Mouse (Mus musculus) MEL (cell line): ENCODE results near the gene Plekhg4. TPM values are rescaled to one million over a fixed set of nuclear protein-coding genes. Genes with fewer than 3 reads are reported as not detected.

Experiments
- DNase-seq: peaks from one replicate; pipeline ENCODE4 v3.0.0; 2011; ENCODE audit warnings: low read depth, low spot score
- H3K27ac ChIP-seq: 2 replicates; pipeline ENCODE4 v1.5.1; 2012; ENCODE audit warnings: low read depth, mild to moderate bottlenecking, control low read depth, low read length, moderate library complexity; ENCODE audit not compliant: control insufficient read depth
- H3K27me3 ChIP-seq, 2 experiments: fragments of 150-350 bp in 1 of 2; sonication (generic) in 1 of 2; 2 replicates each; pipeline ENCODE4 v1.6.1; 2012; ENCODE audit warnings: low read length in 2 of 2, mild to moderate bottlenecking in 2 of 2, improper control_type of control experiment in 1 of 2, moderate library complexity in 1 of 2; ENCODE audit not compliant: insufficient read depth in 2 of 2, control insufficient read depth in 1 of 2
- H3K36me3 ChIP-seq, 2 experiments: 2 replicates each; pipeline ENCODE4 v1.6.1; 2012 to 2014; ENCODE audit warnings: low read length in 2 of 2, improper control_type of control experiment in 1 of 2, inconsistent platforms in 1 of 2, mild to moderate bottlenecking in 1 of 2; ENCODE audit not compliant: insufficient read depth in 2 of 2, control insufficient read depth in 1 of 2
- H3K4me1 ChIP-seq, 2 experiments: fragments of 150-350 bp in 1 of 2; sonication (generic) in 1 of 2; 2 replicates each; pipeline ENCODE4 v1.6.1; 2012; ENCODE audit warnings: low read length in 2 of 2, improper control_type of control experiment in 1 of 2, mild to moderate bottlenecking in 1 of 2; ENCODE audit not compliant: insufficient read depth in 2 of 2, control insufficient read depth in 1 of 2
- H3K4me3 ChIP-seq, 2 experiments: fragments of 150-350 bp in 1 of 2; sonication (generic) in 1 of 2; 2 replicates each; pipeline ENCODE4 v1.5.1; 2012; ENCODE audit warnings: low read depth in 2 of 2, low read length in 2 of 2, mild to moderate bottlenecking in 2 of 2, moderate library complexity in 2 of 2, control low read depth in 1 of 2, improper control_type of control experiment in 1 of 2; ENCODE audit not compliant: control insufficient read depth in 1 of 2, insufficient read depth in 1 of 2
- H3K79me2 ChIP-seq: 2 replicates; pipeline ENCODE4 v1.6.1; 2012; ENCODE audit warnings: mild to moderate bottlenecking, low read length, moderate library complexity; ENCODE audit not compliant: control insufficient read depth, poor library complexity, insufficient read depth
- H3K9ac ChIP-seq: 2 replicates; pipeline ENCODE4 v1.6.1; 2012; ENCODE audit warnings: low read depth, mild to moderate bottlenecking, control low read depth, low read length, moderate library complexity; ENCODE audit not compliant: control insufficient read depth, poor library complexity, severe bottlenecking
- H3K9me3 ChIP-seq: fragments of 150-350 bp; sonication (generic); replicated peaks from 2 replicates; pipeline ENCODE4 v1.6.1; 2012; ENCODE audit warnings: mild to moderate bottlenecking, low read length, improper control_type of control experiment, moderate library complexity; ENCODE audit not compliant: insufficient read depth
- CHD1 ChIP-seq: IDR thresholded peaks from 2 replicates; pipeline ENCODE4 v1.6.1; 2012; ENCODE audit warnings: low read depth, mild to moderate bottlenecking, inconsistent platforms, low read length, improper control_type of control experiment
- CHD2 ChIP-seq: IDR thresholded peaks from 2 replicates; pipeline ENCODE4 v1.6.1; 2011; ENCODE audit warnings: low read length, improper control_type of control experiment
- CTCF ChIP-seq, 3 experiments: IDR thresholded peaks in 2 of 3; conservative IDR thresholded peaks in 1 of 3; 2 replicates each; pipeline ENCODE4 v1.5.1; 2011 to 2012; ENCODE audit warnings: low read length in 3 of 3, low read depth in 2 of 3, mild to moderate bottlenecking in 2 of 3, improper control_type of control experiment in 1 of 3, inconsistent platforms in 1 of 3, mixed read lengths in 1 of 3, moderate library complexity in 1 of 3; ENCODE audit not compliant: control insufficient read depth in 1 of 3, insufficient read depth in 1 of 3, poor library complexity in 1 of 3, severe bottlenecking in 1 of 3
- E2F4 ChIP-seq: IDR thresholded peaks from 2 replicates; pipeline ENCODE4 v1.6.1; 2011; ENCODE audit warnings: low read depth, low read length, improper control_type of control experiment, borderline replicate concordance
- EP300 ChIP-seq, 2 experiments: IDR thresholded peaks; 2 replicates each; pipeline ENCODE4 v1.6.1; 2011; ENCODE audit warnings: improper control_type of control experiment in 2 of 2, low read length in 2 of 2, low read depth in 1 of 2, mild to moderate bottlenecking in 1 of 2
- GABPA ChIP-seq: IDR thresholded peaks from 2 replicates; pipeline ENCODE4 v1.6.1; 2012; ENCODE audit warnings: low read depth, mild to moderate bottlenecking, inconsistent platforms, low read length, improper control_type of control experiment, moderate library complexity
- GATA1 ChIP-seq: IDR thresholded peaks from 2 replicates; pipeline ENCODE4 v1.6.1; 2011; ENCODE audit warnings: low read depth, low read length, improper control_type of control experiment
- JUND ChIP-seq: IDR thresholded peaks from 2 replicates; pipeline ENCODE4 v1.6.1; 2011; ENCODE audit warnings: low read depth, mild to moderate bottlenecking, improper control_type of control experiment, low read length
- KAT2A ChIP-seq: conservative IDR thresholded peaks from 2 replicates; pipeline ENCODE4 v1.6.1; 2012; ENCODE audit warnings: low read depth, low read length, improper control_type of control experiment, inconsistent platforms
- MAFK ChIP-seq: IDR thresholded peaks from 2 replicates; pipeline ENCODE4 v1.6.1; 2011; ENCODE audit warnings: low read depth, mild to moderate bottlenecking, low read length, improper control_type of control experiment, borderline replicate concordance
- MAX ChIP-seq: IDR thresholded peaks from 2 replicates; pipeline ENCODE4 v1.6.1; 2011; ENCODE audit warnings: low read length, improper control_type of control experiment
- MAZ ChIP-seq: IDR thresholded peaks from 2 replicates; pipeline ENCODE4 v1.6.1; 2012; ENCODE audit warnings: low read depth, mild to moderate bottlenecking, inconsistent platforms, low read length, improper control_type of control experiment
- MEF2A ChIP-seq: IDR thresholded peaks from 2 replicates; pipeline ENCODE4 v1.6.1; 2014; ENCODE audit warnings: low read depth, mild to moderate bottlenecking, inconsistent platforms, low read length, improper control_type of control experiment; ENCODE audit not compliant: poor library complexity, insufficient replicate concordance, severe bottlenecking; ENCODE audit errors: extremely low read depth
- MXI1 ChIP-seq: IDR thresholded peaks from 2 replicates; pipeline ENCODE4 v1.6.1; 2011; ENCODE audit warnings: mild to moderate bottlenecking, low read depth, low read length, improper control_type of control experiment
- MYB ChIP-seq: IDR thresholded peaks from 2 replicates; pipeline ENCODE4 v1.6.1; 2011; ENCODE audit warnings: mild to moderate bottlenecking, low read depth, low read length, improper control_type of control experiment
- MYC ChIP-seq: IDR thresholded peaks from 2 replicates; pipeline ENCODE4 v1.6.1; 2011; ENCODE audit warnings: low read depth, mild to moderate bottlenecking, low read length, improper control_type of control experiment, moderate library complexity
- POLR2A ChIP-seq, 2 experiments: IDR thresholded peaks; 2 replicates each; pipeline ENCODE4 v1.6.1; 2011 to 2012; ENCODE audit warnings: low read length in 2 of 2, mild to moderate bottlenecking in 2 of 2, control low read depth in 1 of 2, improper control_type of control experiment in 1 of 2, low read depth in 1 of 2, moderate library complexity in 1 of 2; ENCODE audit not compliant: control insufficient read depth in 1 of 2, insufficient read depth in 1 of 2, poor library complexity in 1 of 2
- POLR2AphosphoS2 ChIP-seq: IDR thresholded peaks from 2 replicates; pipeline ENCODE4 v1.6.1; 2011; ENCODE audit warnings: low read length, improper control_type of control experiment
- SIN3A ChIP-seq: IDR thresholded peaks from 2 replicates; pipeline ENCODE4 v1.6.1; 2012; ENCODE audit warnings: low read length, improper control_type of control experiment, inconsistent platforms
- SMC3 ChIP-seq: IDR thresholded peaks from 2 replicates; pipeline ENCODE4 v1.6.1; 2011; ENCODE audit warnings: low read depth, low read length, improper control_type of control experiment
- TAL1 ChIP-seq: IDR thresholded peaks from 2 replicates; pipeline ENCODE4 v1.6.1; 2012; ENCODE audit warnings: mild to moderate bottlenecking, inconsistent platforms, low read length, moderate library complexity, mixed read lengths
- TBP ChIP-seq: IDR thresholded peaks from 2 replicates; pipeline ENCODE4 v1.8.0; 2011; ENCODE audit warnings: low read depth, low read length, improper control_type of control experiment
- TCF12 ChIP-seq: IDR thresholded peaks from 2 replicates; pipeline ENCODE4 v1.6.1; 2014; ENCODE audit warnings: low read depth, mild to moderate bottlenecking, inconsistent platforms, low read length, improper control_type of control experiment, moderate library complexity
- UBTF ChIP-seq: IDR thresholded peaks from 2 replicates; pipeline ENCODE4 v1.6.1; 2012; ENCODE audit warnings: low read depth, mild to moderate bottlenecking, inconsistent platforms, low read length, improper control_type of control experiment, moderate library complexity, borderline replicate concordance; ENCODE audit not compliant: insufficient read depth
- USF2 ChIP-seq, 2 experiments: IDR thresholded peaks; 2 replicates each; pipeline ENCODE4 v1.6.1; 2011 to 2012; ENCODE audit warnings: improper control_type of control experiment in 2 of 2, low read length in 2 of 2, borderline replicate concordance in 1 of 2, inconsistent platforms in 1 of 2, low read depth in 1 of 2, mild to moderate bottlenecking in 1 of 2; ENCODE audit not compliant: insufficient read depth in 1 of 2
- ZC3H11A ChIP-seq: IDR thresholded peaks from 2 replicates; pipeline ENCODE4 v1.6.1; 2012; ENCODE audit warnings: low read depth, mild to moderate bottlenecking, inconsistent platforms, low read length, improper control_type of control experiment
- ZKSCAN1 ChIP-seq: IDR thresholded peaks from 2 replicates; pipeline ENCODE4 v1.6.1; 2012; ENCODE audit warnings: low read depth, mild to moderate bottlenecking, inconsistent platforms, low read length, improper control_type of control experiment, moderate library complexity
- ZMIZ1 ChIP-seq: IDR thresholded peaks from 2 replicates; pipeline ENCODE4 v1.6.1; 2012; ENCODE audit warnings: low read depth, mild to moderate bottlenecking, inconsistent platforms, low read length, improper control_type of control experiment, moderate library complexity
- polyA plus RNA-seq, 2 experiments: library from polyadenylated mRNA; stranded (reverse) in 1 of 2; unstranded in 1 of 2; fragments of >175 nt in 1 of 2; fragments of >200 nt in 1 of 2; gene quantifications; 2 replicates each; pipeline versions ENCODE4 v1.2.1 to v1.2.4; 2012; ENCODE audit warnings: low replicate concordance in 2 of 2, low read depth in 1 of 2; ENCODE audit not compliant: insufficient read length in 2 of 2, insufficient read depth in 1 of 2, missing spikeins in 1 of 2
- total RNA-seq: library from RNA; depleted of rRNA; stranded (reverse); fragments of 300-350 nt; gene quantifications from 2 replicates; pipeline ENCODE4 v1.2.3, GENCODE M21; 2012

The Plekhg4 gene
- total and polyA plus RNA-seq, 3 experiments, result 0.10 TPM; not detected in 2

- peak; percentile 12 for DNase-seq
- Histone ChIP-seq H3K4me1 (peaks cover 15 to 35% of the 10 kb centered on the region in 2 experiments; a peak in 3 of 4 replicates), H3K27me3 (no peaks in the 10 kb centered on the region), H3K36me3 (peaks cover 0 to 27% of the 10 kb centered on the region in 2 experiments; a peak in 2 of 4 replicates), H3K9me3 (no peaks in the 10 kb centered on the region), H3K27ac (no peak overlapping the region), H3K79me2 (no peaks in the 10 kb centered on the region), H3K4me3 (no peak overlapping the region), H3K9ac (no peak overlapping the region)
- TF ChIP-seq POLR2AphosphoS2 (peak; percentile 16; the same call in 1 of the 2 replicates), MXI1 (no peak), POLR2A (IDR thresholded peaks at IDR 0.05; ENCODE audit: control insufficient read depth in 1 of 2, insufficient read depth in 1 of 2, low read depth in 1 of 2, low read length in 2 of 2, poor library complexity in 1 of 2) (no peak), ZKSCAN1 (no peak)
These were observed 36.5 kb upstream of the Plekhg4 start for GRCm38 (mm10) chr8:105336373-105337130.

GRCm38 (mm10) chr8:105338992-105339391, 34.1 kb upstream of the Plekhg4 start:
- Histone ChIP-seq H3K79me2 (no peaks in the 10 kb centered on the region), H3K27ac (peak overlapping the region; percentile 84), H3K4me1 (peaks cover 17 to 49% of the 10 kb centered on the region in 2 experiments), H3K4me3 (peak overlapping the region; percentile 15 to 28), H3K9me3 (no peaks in the 10 kb centered on the region), H3K27me3 (no peaks in the 10 kb centered on the region), H3K36me3 (peaks cover 0 to 38% of the 10 kb centered on the region in 2 experiments; a peak in 2 of 4 replicates), H3K9ac (peak overlapping the region; percentile 52)
- DNase-seq, result peak; percentile 82
- TF ChIP-seq MXI1, result peak; percentile 68
- 0 out of 2 replicates have a peak, but pooled peaks have one; percentile 38 for TF ChIP-seq MAFK
- TF ChIP-seq TAL1, result 0 out of 2 replicates have a peak, but pooled peaks have one; percentile 29
- TF ChIP-seq MAX, result peak; percentile 46
- TF ChIP-seq CTCF (IDR thresholded peaks at IDR 0.05 in 2 of 3, conservative IDR thresholded peaks at IDR 0.05 in 1 of 3; ENCODE audit: control insufficient read depth in 1 of 3, insufficient read depth in 1 of 3, low read depth in 2 of 3, low read length in 3 of 3, poor library complexity in 1 of 3, severe bottlenecking in 1 of 3), result no peak
- TF ChIP-seq EP300 (IDR thresholded peaks at IDR 0.05; ENCODE audit: low read depth in 1 of 2, low read length in 2 of 2), result peak; percentile 83 to 85
- no peak for TF ChIP-seq UBTF
- TF ChIP-seq MYB, result peak; percentile 78
- TF ChIP-seq E2F4, result no peak
- no peak for TF ChIP-seq MEF2A
- peak; percentile 83 for TF ChIP-seq GATA1
- TF ChIP-seq ZC3H11A, result 0 out of 2 replicates have a peak, but pooled peaks have one; percentile 6
- TF ChIP-seq CHD1, result no peak
- no peak for TF ChIP-seq ZKSCAN1
- TF ChIP-seq SIN3A, result no peak; the same call in none of the 2 replicates
- TF ChIP-seq KAT2A, result no peak
- TF ChIP-seq POLR2AphosphoS2, result no peak
- TF ChIP-seq GABPA, result no peak
- peak; percentile 54 for TF ChIP-seq CHD2
- TF ChIP-seq TBP, result peak; percentile 47; the same call in 1 of the 2 replicates
- TF ChIP-seq POLR2A (IDR thresholded peaks at IDR 0.05; ENCODE audit: control insufficient read depth in 1 of 2, insufficient read depth in 1 of 2, low read depth in 1 of 2, low read length in 2 of 2, poor library complexity in 1 of 2), result peak in 1 of 2 experiments; percentile 48; a peak in 1 of 4 replicates
- no peak for TF ChIP-seq JUND
- TF ChIP-seq USF2 (IDR thresholded peaks at IDR 0.05; ENCODE audit: borderline replicate concordance in 1 of 2, insufficient read depth in 1 of 2, low read depth in 1 of 2, low read length in 2 of 2), result no peak
- TF ChIP-seq MYC, result 0 out of 2 replicates have a peak, but pooled peaks have one; percentile 62
- TF ChIP-seq ZMIZ1, result no peak
- TF ChIP-seq SMC3, result no peak
- peak; percentile 65; the same call in 1 of the 2 replicates for TF ChIP-seq TCF12
- TF ChIP-seq MAZ, result no peak; the same call in 1 of the 2 replicates
